Mouse (Mus musculus): ENCODE results near the gene Gm4969. TPM values are rescaled to one million over a fixed set of nuclear protein-coding genes. Genes with fewer than 3 reads are reported as not detected.

Gene Gm4969
- polyA plus RNA-seq, 1 experiment: 0.46 TPM

- TF ChIP-seq POLR2A (IDR thresholded peaks at IDR 0.05; ENCODE audit: insufficient read depth, low read length): no peak
- TF ChIP-seq CTCF (IDR thresholded peaks at IDR 0.05; ENCODE audit: low read depth, low read length): no peak
- no peak for TF ChIP-seq EP300 (IDR thresholded peaks at IDR 0.05; ENCODE audit: insufficient read depth, low read depth, low read length)
- Histone ChIP-seq H3K27me3 (ENCODE audit: control insufficient read depth, insufficient read depth, low read length, poor library complexity, severe bottlenecking) (no peaks in the 10 kb centered on the region), H3K36me3 (ENCODE audit: control insufficient read depth, insufficient read depth, low read length, poor library complexity, severe bottlenecking) (peaks cover 4% of the 10 kb centered on the region; the same call in 1 of the 2 replicates), H3K4me3 (ENCODE audit: low read depth, low read length) (no peak overlapping the region), H3K27ac (ENCODE audit: insufficient read depth, low read length) (no peak overlapping the region), H3K9ac (ENCODE audit: low read depth, poor library complexity, severe bottlenecking) (no peak overlapping the region), H3K4me1 (ENCODE audit: control insufficient read depth, insufficient read depth, low read length) (no peaks in the 10 kb centered on the region), H3K9me3 (replicated peaks; ENCODE audit: control insufficient read depth, insufficient read depth, low read length, poor library complexity, severe bottlenecking) (no peaks in the 10 kb centered on the region)
Observed at GRCm38 (mm10) chr7:19055108-19055507, 63.1 kb downstream of the Gm4969 start.

- no peak for TF ChIP-seq CTCF (IDR thresholded peaks at IDR 0.05; ENCODE audit: low read depth, low read length)
- no peak for TF ChIP-seq POLR2A (IDR thresholded peaks at IDR 0.05; ENCODE audit: insufficient read depth, low read length)
- no peak for TF ChIP-seq EP300 (IDR thresholded peaks at IDR 0.05; ENCODE audit: insufficient read depth, low read depth, low read length)
- H3K27ac ChIP-seq (ENCODE audit: insufficient read depth, low read length): no peak overlapping the region
- H3K4me3 ChIP-seq (ENCODE audit: low read depth, low read length): no peak overlapping the region
- no peaks in the 10 kb centered on the region for H3K27me3 ChIP-seq (ENCODE audit: control insufficient read depth, insufficient read depth, low read length, poor library complexity, severe bottlenecking)
- no peak overlapping the region for H3K9ac ChIP-seq (ENCODE audit: low read depth, poor library complexity, severe bottlenecking)
- H3K9me3 ChIP-seq (replicated peaks; ENCODE audit: control insufficient read depth, insufficient read depth, low read length, poor library complexity, severe bottlenecking): no peaks in the 10 kb centered on the region
- peaks cover 8% of the 10 kb centered on the region; the same call in 1 of the 2 replicates for H3K36me3 ChIP-seq (ENCODE audit: control insufficient read depth, insufficient read depth, low read length, poor library complexity, severe bottlenecking)
- no peaks in the 10 kb centered on the region for H3K4me1 ChIP-seq (ENCODE audit: control insufficient read depth, insufficient read depth, low read length)
Observed at GRCm38 (mm10) chr7:19054777-19055076, 63.4 kb downstream of the Gm4969 start.

DNA sequence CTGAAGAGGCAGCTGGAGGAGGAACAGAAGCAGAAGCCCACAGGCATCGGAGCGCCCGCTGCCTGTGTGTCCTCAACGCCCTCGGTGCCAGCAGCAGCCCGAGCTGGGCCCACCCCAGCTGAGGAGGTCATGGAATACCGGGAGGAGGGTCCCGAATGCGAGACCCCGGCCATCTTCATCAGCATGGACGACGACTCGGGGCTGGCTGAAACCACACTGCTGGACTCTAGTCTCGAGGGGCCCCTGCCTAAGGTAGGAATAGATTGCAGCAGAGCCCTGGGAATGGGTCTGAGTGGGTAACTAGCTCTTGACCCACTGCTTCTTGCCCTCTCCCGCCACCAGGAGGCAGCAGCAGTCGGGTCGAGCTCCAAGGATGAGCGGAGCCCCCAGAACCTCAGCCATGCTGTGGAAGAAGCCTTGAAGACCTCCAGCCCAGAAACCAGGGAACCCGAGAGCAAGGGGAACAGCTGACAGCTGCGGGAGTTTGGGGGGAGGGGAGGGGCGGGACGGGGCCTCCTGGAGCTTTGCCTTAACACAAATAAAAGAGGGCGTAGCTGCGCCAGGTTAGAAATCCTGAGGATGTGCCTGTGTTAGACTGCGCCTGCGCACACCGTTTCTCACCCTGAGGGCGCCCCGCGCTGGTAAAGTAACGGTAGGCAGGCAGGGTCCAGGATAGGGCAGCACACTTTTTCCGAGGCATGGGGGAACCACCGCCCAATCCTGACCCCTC, 64.0 kb downstream of the Gm4969 start, which contains the start of gene Rsph6a:
Gene Rsph6a, plus strand, starts transcription at position 644 of the 730 bp plus-strand sequence.
- no peaks in the 10 kb centered on the region for H3K9me3 ChIP-seq (replicated peaks; ENCODE audit: control insufficient read depth, insufficient read depth, low read length, poor library complexity, severe bottlenecking)
- TF ChIP-seq CTCF (IDR thresholded peaks at IDR 0.05; ENCODE audit: low read depth, low read length) (peak; percentile 69), POLR2A (IDR thresholded peaks at IDR 0.05; ENCODE audit: insufficient read depth, low read length) (no peak)
- no peaks in the 10 kb centered on the region for H3K4me1 ChIP-seq (ENCODE audit: control insufficient read depth, insufficient read depth, low read length)
- no peak within 1 kb of the TSS for H3K27ac ChIP-seq (ENCODE audit: insufficient read depth, low read length)
- peaks cover 13% of the 10 kb centered on the region; the same call in 1 of the 2 replicates for H3K36me3 ChIP-seq (ENCODE audit: control insufficient read depth, insufficient read depth, low read length, poor library complexity, severe bottlenecking)
- H3K4me3 ChIP-seq (ENCODE audit: low read depth, low read length): no peak within 1 kb of the TSS
- no peaks in the 10 kb centered on the region for H3K27me3 ChIP-seq (ENCODE audit: control insufficient read depth, insufficient read depth, low read length, poor library complexity, severe bottlenecking)
- 0 out of 2 replicates have a peak within 1 kb of the TSS, but pooled peaks have one; percentile 14 for H3K9ac ChIP-seq (ENCODE audit: low read depth, poor library complexity, severe bottlenecking)

DNA sequence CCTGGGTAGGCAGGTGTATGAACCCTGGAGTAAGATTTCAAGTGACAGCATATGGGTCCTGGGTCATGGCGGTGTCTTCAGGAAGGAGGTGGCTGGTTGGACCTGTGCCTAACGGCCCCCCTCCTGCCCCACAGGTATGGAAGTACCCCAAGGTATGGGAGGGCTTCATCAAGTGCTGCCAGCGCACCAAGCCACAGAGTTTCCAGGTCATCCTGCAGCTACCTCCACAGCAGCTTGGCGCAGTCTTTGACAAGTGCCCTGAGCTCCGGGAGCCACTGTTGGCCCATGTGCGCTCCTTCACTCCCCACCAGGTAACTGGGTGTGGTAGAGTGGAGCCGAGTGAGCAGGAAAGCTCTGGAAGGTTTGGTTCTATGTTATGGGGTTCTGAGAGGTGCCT, 65.0 kb downstream of the Gm4969 start:
- H3K9ac ChIP-seq (ENCODE audit: low read depth, poor library complexity, severe bottlenecking): no peak overlapping the region
- no peaks in the 10 kb centered on the region for H3K4me1 ChIP-seq (ENCODE audit: control insufficient read depth, insufficient read depth, low read length)
- TF ChIP-seq CTCF (IDR thresholded peaks at IDR 0.05; ENCODE audit: low read depth, low read length) (no peak), EP300 (IDR thresholded peaks at IDR 0.05; ENCODE audit: insufficient read depth, low read depth, low read length) (no peak), POLR2A (IDR thresholded peaks at IDR 0.05; ENCODE audit: insufficient read depth, low read length) (no peak)
- no peaks in the 10 kb centered on the region for H3K9me3 ChIP-seq (replicated peaks; ENCODE audit: control insufficient read depth, insufficient read depth, low read length, poor library complexity, severe bottlenecking)
- H3K36me3 ChIP-seq (ENCODE audit: control insufficient read depth, insufficient read depth, low read length, poor library complexity, severe bottlenecking): peaks cover 20% of the 10 kb centered on the region
- H3K4me3 ChIP-seq (ENCODE audit: low read depth, low read length): no peak overlapping the region
- H3K27me3 ChIP-seq (ENCODE audit: control insufficient read depth, insufficient read depth, low read length, poor library complexity, severe bottlenecking): no peaks in the 10 kb centered on the region
- H3K27ac ChIP-seq (ENCODE audit: insufficient read depth, low read length): no peak overlapping the region

DNA sequence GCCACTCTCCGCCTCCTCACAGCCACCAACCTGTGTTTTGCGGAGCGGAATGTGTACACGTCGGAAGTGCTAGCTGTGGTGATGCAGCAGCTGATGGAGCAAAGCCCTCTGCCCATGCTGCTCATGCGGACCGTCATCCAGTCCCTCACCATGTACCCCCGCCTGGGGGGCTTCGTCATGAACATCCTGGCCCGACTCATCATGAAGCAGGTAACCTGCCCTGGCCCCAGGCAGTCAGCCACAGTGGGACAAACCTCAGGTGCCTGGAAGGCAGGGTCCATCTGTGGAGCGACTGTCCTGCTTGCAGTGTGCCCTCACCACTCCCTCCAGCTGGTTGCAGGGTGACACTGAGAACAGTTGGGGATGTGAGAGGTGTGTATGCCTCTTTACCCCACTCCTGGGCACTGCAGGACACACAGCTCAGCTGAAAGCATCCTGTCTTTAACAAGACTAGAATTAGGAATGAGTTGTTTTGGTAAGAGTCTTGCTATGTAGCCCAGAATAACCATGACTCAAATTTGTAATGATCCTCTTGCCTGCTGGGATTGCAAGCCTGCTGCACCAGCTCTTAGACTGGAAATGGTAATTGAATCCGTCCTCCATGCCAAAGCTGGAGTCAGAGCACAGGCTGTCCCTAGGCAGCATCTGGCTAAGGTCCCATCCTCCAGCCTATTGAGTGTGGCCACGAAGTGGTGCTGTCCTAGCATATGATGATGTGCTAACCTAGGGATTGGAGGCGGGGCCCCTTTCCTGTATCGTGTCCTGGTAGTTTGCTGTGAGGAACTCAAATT, 65.6 kb downstream of the Gm4969 start:
- H3K4me1 ChIP-seq (ENCODE audit: control insufficient read depth, insufficient read depth, low read length): no peaks in the 10 kb centered on the region
- H3K9ac ChIP-seq (ENCODE audit: low read depth, poor library complexity, severe bottlenecking): no peak overlapping the region
- no peaks in the 10 kb centered on the region for H3K9me3 ChIP-seq (replicated peaks; ENCODE audit: control insufficient read depth, insufficient read depth, low read length, poor library complexity, severe bottlenecking)
- TF ChIP-seq EP300 (IDR thresholded peaks at IDR 0.05; ENCODE audit: insufficient read depth, low read depth, low read length): no peak
- no peak for TF ChIP-seq POLR2A (IDR thresholded peaks at IDR 0.05; ENCODE audit: insufficient read depth, low read length)
- TF ChIP-seq CTCF (IDR thresholded peaks at IDR 0.05; ENCODE audit: low read depth, low read length): no peak
- peaks cover 24% of the 10 kb centered on the region for H3K36me3 ChIP-seq (ENCODE audit: control insufficient read depth, insufficient read depth, low read length, poor library complexity, severe bottlenecking)
- H3K4me3 ChIP-seq (ENCODE audit: low read depth, low read length): no peak overlapping the region
- no peaks in the 10 kb centered on the region for H3K27me3 ChIP-seq (ENCODE audit: control insufficient read depth, insufficient read depth, low read length, poor library complexity, severe bottlenecking)
- no peak overlapping the region for H3K27ac ChIP-seq (ENCODE audit: insufficient read depth, low read length)

GRCm38 (mm10) chr7:19051161-19051560, 67.0 kb downstream of the Gm4969 start:
- no peak for TF ChIP-seq CTCF (IDR thresholded peaks at IDR 0.05; ENCODE audit: low read depth, low read length)
- TF ChIP-seq EP300 (IDR thresholded peaks at IDR 0.05; ENCODE audit: insufficient read depth, low read depth, low read length): no peak
- no peak for TF ChIP-seq POLR2A (IDR thresholded peaks at IDR 0.05; ENCODE audit: insufficient read depth, low read length)
- Histone ChIP-seq H3K4me3 (ENCODE audit: low read depth, low read length) (no peak overlapping the region), H3K9ac (ENCODE audit: low read depth, poor library complexity, severe bottlenecking) (no peak overlapping the region), H3K27ac (ENCODE audit: insufficient read depth, low read length) (no peak overlapping the region), H3K27me3 (ENCODE audit: control insufficient read depth, insufficient read depth, low read length, poor library complexity, severe bottlenecking) (no peaks in the 10 kb centered on the region), H3K9me3 (replicated peaks; ENCODE audit: control insufficient read depth, insufficient read depth, low read length, poor library complexity, severe bottlenecking) (no peaks in the 10 kb centered on the region), H3K36me3 (ENCODE audit: control insufficient read depth, insufficient read depth, low read length, poor library complexity, severe bottlenecking) (peaks cover 27% of the 10 kb centered on the region), H3K4me1 (ENCODE audit: control insufficient read depth, insufficient read depth, low read length) (no peaks in the 10 kb centered on the region)

Data from ES-Bruce4 (cell line).